ENCODE assay signal across 24 mouse cellular contexts in genomic region chr17:47384064-47384463, GRCm38 (mm10). TPM values are rescaled to one million over a fixed set of nuclear protein-coding genes. Genes with fewer than 3 reads are reported as not detected.
DNase-seq lines count a peak whose midpoint lies in the region; ATAC-seq and TF ChIP-seq lines count a peak whose summit lies in the region.
"Had no signal": no experiment of that assay in that cellular context is flagged by ENCODE, and none has a peak within 500 bp of the region (broad histone marks: within the 10 kb centered on the region; RNA-seq: fewer than 3 reads in every experiment).

No protein-coding gene starts in this region.

- no peaks in the 10 kb centered on the region for H3K27me3 ChIP-seq in heart, adult 2 months (ENCODE audit: control insufficient read depth, insufficient read depth, low read length)
- no peaks in the 10 kb centered on the region for H3K27me3 ChIP-seq in lung, postnatal 0 days (replicated peaks; ENCODE audit: insufficient read depth, low read length)
- H3K27me3 ChIP-seq: hindbrain, embryonic 12.5 days; limb, embryonic 15.5 days; neural tube, embryonic 15.5 days; stomach, embryonic 15.5 days had no signal

- no peak overlapping the region for H3K4me3 ChIP-seq in heart, adult 2 months
- H3K4me3 ChIP-seq in layer of hippocampus, adult 2 months, result no peak overlapping the region
- no peak overlapping the region for H3K4me3 ChIP-seq in lung, postnatal 0 days (ENCODE audit: low read depth, low read length)
- H3K4me3 ChIP-seq in lung, adult 2 months (replicated peaks; ENCODE audit: extremely low read depth, low read depth, low read length), result no peak overlapping the region
- H3K4me3 ChIP-seq: forebrain, embryonic 12.5 days; heart, embryonic 10.5 days; hindbrain, embryonic 12.5 days; limb, embryonic 15.5 days; neural tube, embryonic 15.5 days; stomach, embryonic 15.5 days had no signal

- no peaks in the 10 kb centered on the region for H3K79me2 ChIP-seq in heart, adult 2 months (replicated peaks; ENCODE audit: control insufficient read depth, insufficient read depth, low read length)

- no peaks in the 10 kb centered on the region for H3K4me1 ChIP-seq in heart, adult 2 months (ENCODE audit: control insufficient read depth, insufficient read depth, low read length)
- H3K4me1 ChIP-seq in lung, postnatal 0 days (ENCODE audit: insufficient read depth, low read depth, low read length), result no peaks in the 10 kb centered on the region
- no peaks in the 10 kb centered on the region for H3K4me1 ChIP-seq in lung, adult 2 months (ENCODE audit: control insufficient read depth, insufficient read depth, low read length)
- H3K4me1 ChIP-seq: hindbrain, embryonic 12.5 days; limb, embryonic 15.5 days; neural tube, embryonic 15.5 days; stomach, embryonic 15.5 days had no signal

- 88% methylated on average over 3 of the region's 3 CpGs for WGBS in heart, adult 2 months
- 91% methylated on average over 3 of the region's 3 CpGs for WGBS in lung, postnatal 0 days
- WGBS in lung, adult 2 months, result 93% methylated on average over 3 of the region's 3 CpGs

- TF ChIP-seq POLR2A in heart, adult 2 months (IDR thresholded peaks at IDR 0.05; ENCODE audit: insufficient read depth, low read depth, low read length), result no peak
- TF ChIP-seq POLR2A in lung, adult 2 months (IDR thresholded peaks at IDR 0.05; ENCODE audit: borderline replicate concordance, extremely low read depth, low read depth, low read length), result no peak
- TF ChIP-seq POLR2A in brain, embryonic 14.5 days (IDR thresholded peaks at IDR 0.05; ENCODE audit: borderline replicate concordance, extremely low read depth, insufficient read depth, insufficient read length, poor library complexity, severe bottlenecking), result no peak

- H3K9me3 ChIP-seq in lung, postnatal 0 days (ENCODE audit: low read length), result no peaks in the 10 kb centered on the region
- H3K9me3 ChIP-seq: forebrain, embryonic 12.5 days; heart, embryonic 10.5 days; limb, embryonic 15.5 days; neural tube, embryonic 15.5 days; stomach, embryonic 15.5 days had no signal

- H3K36me3 ChIP-seq in heart, adult 2 months (ENCODE audit: control insufficient read depth, insufficient read depth, low read length), result no peaks in the 10 kb centered on the region
- H3K36me3 ChIP-seq in lung, postnatal 0 days (ENCODE audit: insufficient read depth, low read length), result 0 out of 2 replicates have a peak, but pooled peaks cover 4% of the 10 kb centered on the region

- intact Hi-C loops in heart, adult 2 months (cut with DNase I), result no loop called here
- intact Hi-C loops in heart, postnatal 36 days (cut with DNase I), result no loop called here

- TF ChIP-seq EP300 in heart, adult 2 months (IDR thresholded peaks at IDR 0.05; ENCODE audit: insufficient read depth, low read depth, low read length), result no peak
- TF ChIP-seq EP300 in lung, postnatal 0 days (IDR thresholded peaks at IDR 0.05), result no peak

- TF ChIP-seq CTCF in heart, adult 2 months (IDR thresholded peaks at IDR 0.05), result peak; percentile 23; the same call in 1 of the 2 replicates
- peak; percentile 55 for TF ChIP-seq CTCF in layer of hippocampus, adult 2 months (conservative IDR thresholded peaks at IDR 0.05)
- TF ChIP-seq CTCF in lung, postnatal 0 days (IDR thresholded peaks at IDR 0.05), result peak; percentile 22; the same call in 1 of the 2 replicates
- no peak for TF ChIP-seq CTCF in lung, adult 2 months (IDR thresholded peaks at IDR 0.05; ENCODE audit: insufficient read depth, low read length)
- 0 out of 2 replicates have a peak, but pooled peaks have one; percentile 15 for TF ChIP-seq CTCF in brain, embryonic 14.5 days (IDR thresholded peaks at IDR 0.05; ENCODE audit: borderline replicate concordance, extremely low read depth, insufficient read depth, insufficient read length)

- no peak overlapping the region for H3K9ac ChIP-seq in heart, adult 2 months (ENCODE audit: low read depth, low read length)
- no peak overlapping the region for H3K9ac ChIP-seq in lung, postnatal 0 days (replicated peaks; ENCODE audit: low read depth)
- H3K9ac ChIP-seq: forebrain, embryonic 12.5 days; hindbrain, embryonic 12.5 days; limb, embryonic 15.5 days; neural tube, embryonic 15.5 days; stomach, embryonic 15.5 days had no signal

- H3K27ac ChIP-seq in heart, adult 2 months, result no peak overlapping the region
- no peak overlapping the region for H3K27ac ChIP-seq in layer of hippocampus, adult 2 months
- H3K27ac ChIP-seq in lung, postnatal 0 days (ENCODE audit: low read length), result no peak overlapping the region
- H3K27ac ChIP-seq: forebrain, embryonic 12.5 days; heart, embryonic 10.5 days; hindbrain, embryonic 12.5 days; limb, embryonic 15.5 days; neural tube, embryonic 15.5 days; stomach, embryonic 15.5 days had no signal

- no peak for ATAC-seq in lung, postnatal 0 days

- no peak for DNase-seq in heart, adult 2 months
- DNase-seq in heart, postnatal 36 days, result no peak
- DNase-seq in layer of hippocampus, adult 2 months (ENCODE audit: low spot score in 2 of 2), result no peak
- no peak for DNase-seq in layer of hippocampus, adult 9-10 months (ENCODE audit: low spot score)
- DNase-seq in lung, postnatal 0 days (ENCODE audit: low spot score), result no peak
- no peak for DNase-seq in lung, adult 2 months
- no peak for DNase-seq in brain, embryonic 14.5 days (ENCODE audit: low read depth)
- no peak for DNase-seq in urinary bladder, postnatal 4 days (ENCODE audit: low spot score in 2 of 2)
- DNase-seq: adrenal gland, postnatal 25 days; cerebellum, adult 11 months; cerebellum, postnatal 14 days; kidney, adult 9 months; kidney, postnatal 36 days; layer of hippocampus, adult 9-11 months had no signal

- H3K4me2 ChIP-seq in lung, postnatal 0 days (replicated peaks; ENCODE audit: low read depth, low read length), result no peak overlapping the region
- H3K4me2 ChIP-seq: forebrain, embryonic 12.5 days; hindbrain, embryonic 12.5 days; limb, embryonic 15.5 days; midbrain, embryonic 11.5 days; neural tube, embryonic 15.5 days; stomach, embryonic 15.5 days had no signal

RNA-seq across cellular contexts. Expression of gene Guca1b, which starts 1.1 kb away (rescaled TPM):
- total RNA-seq in heart, adult 2 months (2021), result under 1 TPM; 0.23 to 0.43 TPM
- 0.86 and 1.1 TPM in 2 replicates for polyA plus RNA-seq in heart, adult 2 months (2012; rRNA removed)
- total RNA-seq in heart, postnatal 36 days (2021), result under 1 TPM; 0.25 to 0.33 TPM
- total RNA-seq in layer of hippocampus, adult 2 months (2021), result 1 to 10 TPM; 1.7 to 2.2 TPM
- polyA plus RNA-seq in lung, postnatal 0 days (2015; fragmentation: Nextera tagmentation; extraction: Ambion mirVana), result 0.23 and 0.43 TPM in 2 replicates
- 1.0 and 1.3 TPM in 2 replicates for polyA plus RNA-seq in lung, adult 2 months (2012; rRNA removed)
- 1.2 TPM in 2 replicates for polyA plus RNA-seq in brain, embryonic 14.5 days (2012; rRNA removed)

RNA-seq across cellular contexts. Expression of gene Mrps10, which starts 15.4 kb away (rescaled TPM):
- 10 to 100 TPM; 18.2 to 22.5 TPM for total RNA-seq in heart, adult 2 months (2021)
- 19.9 and 25.9 TPM in 2 replicates for polyA plus RNA-seq in heart, adult 2 months (2012; rRNA removed)
- 10 to 100 TPM; 19.9 to 23.9 TPM for total RNA-seq in heart, postnatal 36 days (2021)
- 10 to 100 TPM; 28.3 to 30.1 TPM for total RNA-seq in layer of hippocampus, adult 2 months (2021)
- 43.2 and 47.5 TPM in 2 replicates for polyA plus RNA-seq in lung, postnatal 0 days (2015; fragmentation: Nextera tagmentation; extraction: Ambion mirVana)
- 15.5 and 18.8 TPM in 2 replicates for polyA plus RNA-seq in lung, adult 2 months (2012; rRNA removed)
- 46.2 and 47.5 TPM in 2 replicates for polyA plus RNA-seq in brain, embryonic 14.5 days (2012; rRNA removed)

RNA-seq across cellular contexts. Expression of gene Guca1a, which starts 16.3 kb away (rescaled TPM):
- total RNA-seq in heart, adult 2 months (2021), result under 1 TPM; 0.34 to 0.39 TPM
- polyA plus RNA-seq in heart, adult 2 months (2012; rRNA removed), result 0.55 and 0.61 TPM in 2 replicates
- not detected for total RNA-seq in heart, postnatal 36 days (2021)
- total RNA-seq in layer of hippocampus, adult 2 months (2021), result under 1 TPM; 0.44 to 0.71 TPM
- polyA plus RNA-seq in lung, postnatal 0 days (2015; fragmentation: Nextera tagmentation; extraction: Ambion mirVana), result 1.9 and 2.0 TPM in 2 replicates
- polyA plus RNA-seq in lung, adult 2 months (2012; rRNA removed), result 1.1 and 2.9 TPM in 2 replicates
- 0.43 and 0.83 TPM in 2 replicates for polyA plus RNA-seq in brain, embryonic 14.5 days (2012; rRNA removed)

RNA-seq across cellular contexts. Expression of gene AI661453, which starts 52.4 kb away (rescaled TPM):
- 1 to 10 TPM; 1.2 to 1.4 TPM for total RNA-seq in heart, adult 2 months (2021)
- 0.64 and 1.00 TPM in 2 replicates for polyA plus RNA-seq in heart, adult 2 months (2012; rRNA removed)
- total RNA-seq in heart, postnatal 36 days (2021), result 1 to 10 TPM; 1.6 to 1.8 TPM
- under 1 TPM; 0.44 to 0.74 TPM for total RNA-seq in layer of hippocampus, adult 2 months (2021)
- 2.8 and 3.3 TPM in 2 replicates for polyA plus RNA-seq in lung, postnatal 0 days (2015; fragmentation: Nextera tagmentation; extraction: Ambion mirVana)
- polyA plus RNA-seq in lung, adult 2 months (2012; rRNA removed), result 9.2 and 13.0 TPM in 2 replicates
- polyA plus RNA-seq in brain, embryonic 14.5 days (2012; rRNA removed), result 0.42 and 0.85 TPM in 2 replicates

RNA-seq across cellular contexts. Expression of gene 1700001C19Rik, which starts 53.1 kb away (rescaled TPM):
- total RNA-seq in heart, adult 2 months (2021), result not detected
- polyA plus RNA-seq in heart, adult 2 months (2012; rRNA removed), result 0.44 and 0.76 TPM in 2 replicates
- not detected for total RNA-seq in heart, postnatal 36 days (2021)
- not detected for total RNA-seq in layer of hippocampus, adult 2 months (2021)
- polyA plus RNA-seq in lung, postnatal 0 days (2015; fragmentation: Nextera tagmentation; extraction: Ambion mirVana), result 0.15 and 0.44 TPM in 2 replicates
- 0.14 and 0.20 TPM in 2 replicates for polyA plus RNA-seq in lung, adult 2 months (2012; rRNA removed)
- 0.41 and 0.53 TPM in 2 replicates for polyA plus RNA-seq in brain, embryonic 14.5 days (2012; rRNA removed)
- total RNA-seq: adrenal gland, postnatal 25 days; gastrocnemius, adult 8-10 months; left cerebral cortex, postnatal 36 days had no signal
- polyA plus RNA-seq: lung, embryonic 16.5 days had no signal
